Mouse (Mus musculus) heart, embryonic 14.5 days (tissue): ENCODE results near the gene Ran. TPM values are rescaled to one million over a fixed set of nuclear protein-coding genes. Genes with fewer than 3 reads are reported as not detected.

Experiments used
- ATAC-seq: fragments of 200-750 bp; cut with Nextera tagmentation; 2 replicates; pipeline ENCODE4 v1.8.0; 2017; ENCODE audit warnings: low read depth, moderate TSS enrichment; ENCODE audit not compliant: insufficient number of reproducible peaks, insufficient read depth, low FRiP score
- H3K27ac ChIP-seq, 2 experiments: fragments of 200-500 bp in 1 of 2; fragments of 300-500 bp in 1 of 2; sonication (generic) in 1 of 2; replicated peaks in 1 of 2; 2 replicates each; pipeline ENCODE4 v1.5.1; 2012 to 2014; ENCODE audit warnings: low read depth in 2 of 2, low read length in 2 of 2, control low read depth in 1 of 2, mild to moderate bottlenecking in 1 of 2, mixed read lengths in 1 of 2; ENCODE audit not compliant: control insufficient read depth in 1 of 2, insufficient read depth in 1 of 2
- H3K27me3 ChIP-seq: fragments of 300-500 bp; sonication (generic); 2 replicates; pipeline ENCODE4 v1.6.1; 2014; ENCODE audit warnings: mild to moderate bottlenecking, low read length, control low read depth; ENCODE audit not compliant: control insufficient read depth, insufficient read depth
- H3K36me3 ChIP-seq: fragments of 300-500 bp; sonication (generic); 2 replicates; pipeline ENCODE4 v1.6.1; 2014; ENCODE audit warnings: mild to moderate bottlenecking, control low read depth, low read length, mixed read lengths; ENCODE audit not compliant: control insufficient read depth, insufficient read depth
- H3K4me1 ChIP-seq, 2 experiments: fragments of 200-500 bp in 1 of 2; fragments of 300-500 bp in 1 of 2; sonication (generic) in 1 of 2; 2 replicates each; pipeline ENCODE4 v1.6.1; 2012 to 2014; ENCODE audit warnings: low read length in 2 of 2, control low read depth in 1 of 2, mixed read lengths in 1 of 2; ENCODE audit not compliant: control insufficient read depth in 2 of 2, insufficient read depth in 2 of 2
- H3K4me2 ChIP-seq: fragments of 300-500 bp; sonication (generic); 2 replicates; pipeline ENCODE4 v1.6.1; 2014; ENCODE audit warnings: mild to moderate bottlenecking, low read length
- H3K4me3 ChIP-seq, 2 experiments: fragments of 200-500 bp in 1 of 2; fragments of 300-500 bp in 1 of 2; sonication (generic) in 1 of 2; 2 replicates each; pipeline ENCODE4 v1.5.1; 2012 to 2014; ENCODE audit warnings: low read length in 2 of 2, mild to moderate bottlenecking in 2 of 2, control low read depth in 1 of 2, low read depth in 1 of 2, moderate library complexity in 1 of 2; ENCODE audit not compliant: control insufficient read depth in 1 of 2, insufficient read depth in 1 of 2
- H3K9ac ChIP-seq: fragments of 300-500 bp; sonication (generic); 2 replicates; pipeline ENCODE4 v1.6.1; 2014; ENCODE audit warnings: mild to moderate bottlenecking, low read length
- H3K9me3 ChIP-seq: fragments of 300-500 bp; sonication (generic); 2 replicates; pipeline ENCODE4 v1.6.1; 2016; ENCODE audit warnings: low read length, control low read depth; ENCODE audit not compliant: control insufficient read depth
- WGBS: fragments of 180-500 bp; shearing (Covaris S2); extraction: QIAGEN DNeasy Blood & Tissue Kit; methylation state at CpG from one replicate; pipeline ENCODE4 v1.1.7; 2014; 5-methylcytosine and 5-hydroxymethylcytosine counted together
- polyA plus RNA-seq: library from polyadenylated mRNA; unstranded; fragments of >200 nt; fragmentation: Nextera tagmentation; extraction: Ambion mirVana; gene quantifications from 2 replicates; pipeline ENCODE4 v1.2.1, GENCODE M21; 2014

Ran gene
- polyA plus RNA-seq, 1 experiment from 2014 or later = 339 TPM

DNA sequence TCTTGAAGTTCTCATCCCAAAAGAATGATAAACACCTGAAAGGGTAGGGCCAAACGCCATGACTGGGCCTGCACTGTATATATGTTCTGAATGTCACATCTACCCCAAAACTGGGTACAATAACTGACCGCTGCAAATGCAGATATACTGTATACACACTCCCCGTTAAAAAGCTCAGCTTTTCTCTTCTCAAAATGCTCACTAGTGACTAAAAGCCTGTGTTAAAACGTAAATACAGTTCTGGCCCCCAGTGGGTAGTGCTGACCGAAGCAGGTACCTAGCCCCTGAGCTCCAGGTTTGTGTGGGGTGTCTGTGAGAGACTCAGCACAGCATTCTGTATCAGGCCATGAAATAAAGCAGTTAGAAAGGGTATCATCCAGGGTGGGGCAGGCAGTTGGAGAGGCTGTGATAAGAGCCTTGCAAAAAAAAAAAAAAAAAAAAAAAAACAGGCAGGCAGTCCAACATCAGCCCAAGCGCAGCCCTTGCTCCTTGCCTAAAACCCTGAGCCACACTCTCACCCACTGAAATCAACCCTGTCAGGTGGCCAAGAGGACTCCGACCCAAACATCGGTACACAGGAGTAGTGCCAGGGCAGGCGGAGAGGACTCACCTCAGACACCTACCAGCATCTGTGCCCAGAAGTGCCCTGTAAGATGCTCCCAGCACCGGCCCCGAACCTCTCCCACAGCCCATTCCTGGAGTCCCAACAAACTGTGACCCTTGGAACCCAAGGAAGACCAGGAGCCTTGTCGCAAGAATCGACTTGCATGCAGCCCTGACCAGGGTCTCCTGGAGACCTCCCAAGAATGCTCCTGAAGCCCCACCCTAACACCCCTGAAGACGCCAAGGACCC lies 12.5 kb upstream of the Ran start:
- H3K27me3 ChIP-seq = no peaks in the 10 kb centered on the region
- H3K4me1 ChIP-seq = peaks cover 14% of the 10 kb centered on the region in 2 experiments
- no peak for ATAC-seq
- WGBS = 51% methylated on average over 14 of the region's 14 CpGs
- H3K4me3 ChIP-seq = peak overlapping the region; percentile 56 to 66
- H3K4me2 ChIP-seq = peak overlapping the region; percentile 85
- peak overlapping the region; percentile 77 for H3K9ac ChIP-seq
- no peak overlapping the region for H3K27ac ChIP-seq
- H3K36me3 ChIP-seq = peaks cover 6% of the 10 kb centered on the region; the same call in 1 of the 2 replicates
- H3K9me3 ChIP-seq = no peaks in the 10 kb centered on the region

GRCm38 (mm10) chr5:129008008-129008407 lies 11.9 kb upstream of the Ran start:
- ATAC-seq = 0 out of 2 replicates have a peak, but pooled peaks have one; percentile 5
- 0% methylated on average over 18 of the region's 18 CpGs for WGBS
- peak overlapping the region; percentile 56 to 66 for H3K4me3 ChIP-seq
- H3K27ac ChIP-seq = peak overlapping the region in 1 of 2 experiments; percentile 12; a peak in 2 of 4 replicates
- peak overlapping the region; percentile 77 for H3K9ac ChIP-seq
- H3K4me2 ChIP-seq = peak overlapping the region; percentile 85
- peaks cover 6% of the 10 kb centered on the region; the same call in 1 of the 2 replicates for H3K36me3 ChIP-seq
- no peaks in the 10 kb centered on the region for H3K27me3 ChIP-seq
- H3K4me1 ChIP-seq = peaks cover 7 to 9% of the 10 kb centered on the region in 2 experiments
- H3K9me3 ChIP-seq = no peaks in the 10 kb centered on the region

GRCm38 (mm10) chr5:129008412-129008826 lies 11.4 kb upstream of the Ran start, which contains the start of gene Stx2:
Gene Stx2 (minus strand): TSS chr5:129008574.
- peak within 1 kb of the TSS; percentile 77 for H3K9ac ChIP-seq
- peaks cover 6% of the 10 kb centered on the region; the same call in 1 of the 2 replicates for H3K36me3 ChIP-seq
- H3K27me3 ChIP-seq = no peaks in the 10 kb centered on the region
- H3K4me1 ChIP-seq = peaks cover 3 to 9% of the 10 kb centered on the region in 2 experiments; a peak in 3 of 4 replicates
- H3K9me3 ChIP-seq = no peaks in the 10 kb centered on the region
- peak within 1 kb of the TSS; percentile 56 to 66 for H3K4me3 ChIP-seq
- H3K27ac ChIP-seq = peak within 1 kb of the TSS in 1 of 2 experiments; percentile 12; a peak in 2 of 4 replicates
- peak within 1 kb of the TSS; percentile 85 for H3K4me2 ChIP-seq
- ATAC-seq = peak; percentile 89
- WGBS = under 1% methylated on average over 33 of the region's 39 CpGs

DNA sequence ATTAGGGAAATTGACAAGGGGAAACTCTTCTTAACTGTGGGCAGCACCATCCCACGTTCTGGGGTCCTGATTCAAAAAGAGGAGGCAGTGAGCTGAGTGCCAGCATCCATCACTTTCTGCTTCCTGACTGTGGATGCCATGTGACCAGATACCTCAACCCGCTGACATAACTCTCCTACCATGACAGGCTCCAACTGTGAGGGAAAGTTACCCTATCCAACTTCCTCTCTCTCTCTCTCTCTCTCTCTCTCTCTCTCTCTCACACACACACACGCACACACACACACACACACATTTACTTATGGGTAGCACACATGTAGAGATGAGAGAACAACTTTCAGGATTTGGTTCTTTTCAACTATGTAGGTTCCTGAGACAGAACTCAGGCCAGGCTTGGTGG lies 10.3 kb upstream of the Ran start:
- Histone ChIP-seq H3K36me3 (peaks cover 6% of the 10 kb centered on the region; the same call in 1 of the 2 replicates), H3K27me3 (no peaks in the 10 kb centered on the region), H3K9me3 (no peaks in the 10 kb centered on the region), H3K9ac (no peak overlapping the region), H3K27ac (no peak overlapping the region), H3K4me2 (no peak overlapping the region), H3K4me3 (no peak overlapping the region), H3K4me1 (peaks cover 3 to 9% of the 10 kb centered on the region in 2 experiments; a peak in 3 of 4 replicates)
- WGBS = 83% methylated on average over 3 of the region's 3 CpGs
- ATAC-seq = no peak

DNA sequence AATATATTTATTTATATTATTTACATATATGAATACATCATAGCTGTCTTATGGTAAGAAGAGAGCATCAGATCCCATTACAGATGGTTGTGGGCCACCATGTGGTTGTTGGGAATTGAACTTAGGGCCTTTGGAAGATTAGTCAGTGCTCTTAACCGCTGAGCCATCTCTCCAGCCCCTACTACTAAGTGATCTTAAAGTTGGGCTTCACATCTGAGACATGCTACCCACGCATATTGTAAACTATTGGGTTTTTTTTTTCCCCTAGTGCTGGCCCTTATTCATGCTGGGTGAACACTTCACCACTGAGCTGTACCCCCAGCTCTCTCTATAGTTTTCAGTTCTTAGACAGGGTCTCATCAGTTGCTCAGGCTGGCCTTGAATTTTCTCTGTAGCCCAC lies 8.9 kb upstream of the Ran start:
- H3K4me2 ChIP-seq = no peak overlapping the region
- H3K4me3 ChIP-seq = no peak overlapping the region
- WGBS = 82% methylated on average over 2 of the region's 2 CpGs
- H3K27ac ChIP-seq = no peak overlapping the region
- H3K9me3 ChIP-seq = no peaks in the 10 kb centered on the region
- ATAC-seq = no peak
- no peaks in the 10 kb centered on the region for H3K36me3 ChIP-seq
- H3K9ac ChIP-seq = no peak overlapping the region
- H3K4me1 ChIP-seq = peaks cover 3 to 9% of the 10 kb centered on the region in 2 experiments; a peak in 3 of 4 replicates
- H3K27me3 ChIP-seq = no peaks in the 10 kb centered on the region

DNA sequence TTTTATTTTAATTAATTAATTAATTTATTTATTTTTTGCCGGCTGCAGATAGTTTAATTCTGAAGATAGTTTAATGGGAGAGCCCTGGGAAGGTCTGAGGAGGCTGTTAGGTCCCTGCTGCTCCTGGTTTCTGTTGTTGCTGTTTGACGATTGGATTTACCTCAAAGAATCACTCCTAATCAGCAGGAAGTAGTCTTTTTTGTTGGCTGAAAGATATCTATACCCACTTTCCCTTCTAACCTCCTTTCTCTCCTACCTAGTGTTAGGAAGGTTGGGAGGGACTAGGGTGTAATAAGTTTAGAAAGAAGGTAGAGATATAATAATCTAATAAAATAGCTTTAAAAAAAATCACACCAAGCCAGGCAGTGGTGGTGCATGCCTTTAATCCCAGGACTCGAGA lies 4.8 kb upstream of the Ran start:
- H3K4me3 ChIP-seq = no peak overlapping the region
- H3K27me3 ChIP-seq = no peaks in the 10 kb centered on the region
- H3K4me2 ChIP-seq = no peak overlapping the region
- no peak overlapping the region for H3K9ac ChIP-seq
- H3K36me3 ChIP-seq = no peaks in the 10 kb centered on the region
- H3K4me1 ChIP-seq = 0 out of 4 replicates have a peak, but pooled peaks cover 2 to 4% of the 10 kb centered on the region in 2 experiments
- no peak for ATAC-seq
- WGBS = 64% methylated on average over 3 of the region's 3 CpGs
- no peak overlapping the region for H3K27ac ChIP-seq
- no peaks in the 10 kb centered on the region for H3K9me3 ChIP-seq

DNA sequence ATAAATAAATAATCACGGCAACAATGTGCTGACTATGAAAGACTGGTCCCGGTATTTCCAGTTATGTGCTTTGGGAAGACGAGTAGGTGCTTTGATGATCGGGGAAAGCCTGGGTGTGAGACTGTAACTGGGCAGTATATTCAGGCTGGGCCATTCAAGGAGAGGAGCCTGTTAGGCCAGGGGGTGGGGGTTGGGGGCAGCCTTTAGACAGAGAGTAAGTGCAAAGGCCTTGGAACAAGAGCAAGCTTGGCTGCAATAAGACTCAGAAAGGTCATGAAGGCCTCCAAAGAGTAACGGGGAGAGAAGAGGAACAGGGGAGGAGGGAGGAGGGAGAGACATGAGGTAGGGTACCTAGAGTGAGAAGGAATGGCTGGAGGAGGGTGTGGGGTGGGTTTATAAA lies 4.3 kb upstream of the Ran start:
- H3K27me3 ChIP-seq = no peaks in the 10 kb centered on the region
- 81% methylated on average over 5 of the region's 5 CpGs for WGBS
- no peak overlapping the region for H3K27ac ChIP-seq
- H3K4me2 ChIP-seq = no peak overlapping the region
- ATAC-seq = no peak
- H3K9ac ChIP-seq = no peak overlapping the region
- no peaks in the 10 kb centered on the region for H3K36me3 ChIP-seq
- H3K4me3 ChIP-seq = no peak overlapping the region
- 0 out of 4 replicates have a peak, but pooled peaks cover 2 to 4% of the 10 kb centered on the region in 2 experiments for H3K4me1 ChIP-seq
- no peaks in the 10 kb centered on the region for H3K9me3 ChIP-seq
